Mouse (Mus musculus): ENCODE results near the gene Arl15. TPM values are rescaled to one million over a fixed set of nuclear protein-coding genes. Genes with fewer than 3 reads are reported as not detected.

Arl15 gene
- polyA plus RNA-seq, 1 experiment: 5.4 TPM

DNA sequence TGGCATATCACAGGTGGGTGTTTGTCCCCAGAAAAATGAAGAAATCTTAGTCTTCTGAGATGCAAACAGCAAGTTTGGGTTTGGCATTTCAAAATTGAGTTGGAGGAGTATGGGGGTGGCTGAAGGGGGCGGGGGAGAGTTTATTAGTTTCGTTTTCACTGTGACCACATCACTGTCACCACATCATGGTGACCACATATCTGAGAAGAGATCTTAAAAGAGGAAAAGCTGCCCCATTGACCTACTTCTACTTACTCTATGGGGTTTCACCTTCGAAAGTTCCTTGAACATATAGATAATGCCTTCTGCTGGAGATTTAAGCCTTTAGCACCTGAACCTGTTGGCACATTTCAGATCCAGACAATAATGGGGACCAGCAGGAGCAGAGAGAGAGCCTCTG lies 34.3 kb downstream of the Arl15 start:
- no peak overlapping the region for H3K27ac ChIP-seq (ENCODE audit: control insufficient read depth, insufficient read depth, low read depth, low read length, poor library complexity)
- WGBS: 27% methylated on average over 3 of the region's 3 CpGs
- TF ChIP-seq CTCF (IDR thresholded peaks at IDR 0.05; ENCODE audit: control insufficient read depth, insufficient read depth, low read length): no peak
- no peak for TF ChIP-seq POLR2A (IDR thresholded peaks at IDR 0.05; ENCODE audit: borderline replicate concordance, control insufficient read depth, low read depth, low read length)
- no peak overlapping the region for H3K4me3 ChIP-seq (replicated peaks; ENCODE audit: control insufficient read depth, low read depth, low read length)
- H3K4me1 ChIP-seq (ENCODE audit: control insufficient read depth, insufficient read depth, low read length): no peaks in the 10 kb centered on the region; the same call in 1 of the 2 replicates

DNA sequence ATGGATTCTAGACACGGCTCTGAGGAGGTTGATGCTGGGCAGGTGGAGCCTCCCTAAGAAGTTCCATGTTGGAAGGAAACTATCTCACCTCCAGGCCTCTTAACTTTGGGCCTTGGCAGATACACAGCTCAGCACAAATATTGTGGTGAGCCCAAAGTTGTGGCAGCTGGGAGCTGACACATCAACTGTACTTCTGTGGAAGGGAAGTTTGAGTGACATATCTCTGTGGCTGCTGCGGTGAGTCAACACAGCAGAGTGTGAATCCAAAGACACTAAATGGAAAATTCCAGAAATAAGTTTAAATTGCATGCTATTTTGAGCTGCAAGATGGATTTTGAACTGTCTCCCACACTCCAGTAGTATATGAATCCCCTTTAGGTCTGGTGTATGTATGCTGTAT lies 34.8 kb downstream of the Arl15 start:
- Histone ChIP-seq H3K4me3 (replicated peaks; ENCODE audit: control insufficient read depth, low read depth, low read length) (no peak overlapping the region), H3K4me1 (ENCODE audit: control insufficient read depth, insufficient read depth, low read length) (no peaks in the 10 kb centered on the region; the same call in 1 of the 2 replicates)
- WGBS: 56% methylated on average over 2 of the region's 2 CpGs

DNA sequence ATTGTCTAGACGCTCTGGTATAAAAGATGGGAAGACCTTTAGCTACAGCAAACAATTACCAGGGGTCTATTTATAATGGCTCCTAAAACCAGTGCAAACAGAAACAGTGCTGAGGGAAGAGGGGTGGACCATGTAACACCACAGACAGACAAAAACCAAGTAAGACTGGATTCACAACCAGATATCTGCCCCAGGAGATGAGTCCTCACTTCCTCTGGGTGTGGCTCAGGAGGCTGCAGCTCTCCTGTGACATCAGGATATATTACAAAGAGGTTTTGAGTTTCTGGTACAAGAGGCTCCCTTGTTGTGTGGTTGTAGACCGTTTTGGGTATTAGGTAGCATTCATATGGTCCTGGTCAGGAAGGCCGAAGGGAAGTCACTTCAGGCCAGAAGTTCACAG lies 36.5 kb downstream of the Arl15 start:
- Histone ChIP-seq H3K27ac (ENCODE audit: control insufficient read depth, insufficient read depth, low read depth, low read length, poor library complexity) (no peak overlapping the region), H3K4me3 (replicated peaks; ENCODE audit: control insufficient read depth, low read depth, low read length) (no peak overlapping the region), H3K4me1 (ENCODE audit: control insufficient read depth, insufficient read depth, low read length) (no peaks in the 10 kb centered on the region; the same call in 1 of the 2 replicates)
- TF ChIP-seq POLR2A (IDR thresholded peaks at IDR 0.05; ENCODE audit: borderline replicate concordance, control insufficient read depth, low read depth, low read length) (no peak), CTCF (IDR thresholded peaks at IDR 0.05; ENCODE audit: control insufficient read depth, insufficient read depth, low read length) (no peak)
- WGBS: 82% methylated on average over 3 of the region's 3 CpGs

More for the DNA sequence above, 34.8 kb downstream of the Arl15 start:
- TF ChIP-seq CTCF (IDR thresholded peaks at IDR 0.05; ENCODE audit: control insufficient read depth, insufficient read depth, low read length) (no peak), POLR2A (IDR thresholded peaks at IDR 0.05; ENCODE audit: borderline replicate concordance, control insufficient read depth, low read depth, low read length) (no peak)
- no peak overlapping the region for H3K27ac ChIP-seq (ENCODE audit: control insufficient read depth, insufficient read depth, low read depth, low read length, poor library complexity)

DNA sequence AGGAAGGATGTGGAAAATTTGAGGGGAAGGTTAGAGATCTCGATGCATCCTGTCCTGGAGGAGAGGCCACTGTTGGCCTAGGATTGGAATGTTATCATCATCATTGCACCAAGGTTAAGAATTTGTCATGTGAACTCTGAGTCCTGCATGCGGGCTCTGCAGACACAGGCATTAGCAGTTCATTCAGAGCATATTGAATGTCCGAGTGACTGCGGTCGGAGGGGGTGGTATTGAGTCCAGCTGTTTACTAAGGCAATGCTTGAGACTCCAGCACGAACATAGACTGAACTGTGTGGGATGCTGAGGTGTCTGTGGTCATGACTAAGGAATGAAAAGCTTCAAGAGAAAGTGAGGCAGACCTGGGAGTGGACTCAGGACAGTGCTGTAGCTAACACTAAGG lies 38.6 kb downstream of the Arl15 start:
- WGBS: 88% methylated on average over 6 of the region's 6 CpGs
- no peak overlapping the region for H3K27ac ChIP-seq (ENCODE audit: control insufficient read depth, insufficient read depth, low read depth, low read length, poor library complexity)
- TF ChIP-seq CTCF (IDR thresholded peaks at IDR 0.05; ENCODE audit: control insufficient read depth, insufficient read depth, low read length) (no peak), POLR2A (IDR thresholded peaks at IDR 0.05; ENCODE audit: borderline replicate concordance, control insufficient read depth, low read depth, low read length) (no peak)
- no peaks in the 10 kb centered on the region; the same call in 1 of the 2 replicates for H3K4me1 ChIP-seq (ENCODE audit: control insufficient read depth, insufficient read depth, low read length)
- H3K4me3 ChIP-seq (replicated peaks; ENCODE audit: control insufficient read depth, low read depth, low read length): no peak overlapping the region

DNA sequence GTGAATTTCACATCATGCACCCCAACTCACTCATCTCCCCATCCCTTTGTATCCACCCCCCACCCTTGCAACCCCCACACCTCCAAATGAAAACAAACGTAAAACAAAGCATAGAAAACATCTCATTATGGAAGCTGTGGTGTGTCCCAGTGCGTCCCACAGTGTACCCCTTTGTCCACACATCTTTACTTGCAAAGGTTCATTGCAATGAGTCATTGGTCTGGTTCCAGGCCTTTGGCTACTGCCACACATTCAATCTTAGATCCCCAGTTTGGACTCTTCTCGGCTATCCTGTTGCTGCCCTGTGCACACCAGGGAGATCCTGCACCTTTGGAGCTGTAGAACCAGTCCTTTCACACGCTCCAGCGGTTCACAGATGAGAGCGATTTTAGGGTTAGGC lies 41.6 kb downstream of the Arl15 start:
- WGBS: 92% methylated on average over 6 of the region's 6 CpGs
- no peak for TF ChIP-seq POLR2A (IDR thresholded peaks at IDR 0.05; ENCODE audit: borderline replicate concordance, control insufficient read depth, low read depth, low read length)
- TF ChIP-seq CTCF (IDR thresholded peaks at IDR 0.05; ENCODE audit: control insufficient read depth, insufficient read depth, low read length): no peak
- H3K4me1 ChIP-seq (ENCODE audit: control insufficient read depth, insufficient read depth, low read length): no peaks in the 10 kb centered on the region
- no peak overlapping the region for H3K4me3 ChIP-seq (replicated peaks; ENCODE audit: control insufficient read depth, low read depth, low read length)
- H3K27ac ChIP-seq (ENCODE audit: control insufficient read depth, insufficient read depth, low read depth, low read length, poor library complexity): no peak overlapping the region

DNA sequence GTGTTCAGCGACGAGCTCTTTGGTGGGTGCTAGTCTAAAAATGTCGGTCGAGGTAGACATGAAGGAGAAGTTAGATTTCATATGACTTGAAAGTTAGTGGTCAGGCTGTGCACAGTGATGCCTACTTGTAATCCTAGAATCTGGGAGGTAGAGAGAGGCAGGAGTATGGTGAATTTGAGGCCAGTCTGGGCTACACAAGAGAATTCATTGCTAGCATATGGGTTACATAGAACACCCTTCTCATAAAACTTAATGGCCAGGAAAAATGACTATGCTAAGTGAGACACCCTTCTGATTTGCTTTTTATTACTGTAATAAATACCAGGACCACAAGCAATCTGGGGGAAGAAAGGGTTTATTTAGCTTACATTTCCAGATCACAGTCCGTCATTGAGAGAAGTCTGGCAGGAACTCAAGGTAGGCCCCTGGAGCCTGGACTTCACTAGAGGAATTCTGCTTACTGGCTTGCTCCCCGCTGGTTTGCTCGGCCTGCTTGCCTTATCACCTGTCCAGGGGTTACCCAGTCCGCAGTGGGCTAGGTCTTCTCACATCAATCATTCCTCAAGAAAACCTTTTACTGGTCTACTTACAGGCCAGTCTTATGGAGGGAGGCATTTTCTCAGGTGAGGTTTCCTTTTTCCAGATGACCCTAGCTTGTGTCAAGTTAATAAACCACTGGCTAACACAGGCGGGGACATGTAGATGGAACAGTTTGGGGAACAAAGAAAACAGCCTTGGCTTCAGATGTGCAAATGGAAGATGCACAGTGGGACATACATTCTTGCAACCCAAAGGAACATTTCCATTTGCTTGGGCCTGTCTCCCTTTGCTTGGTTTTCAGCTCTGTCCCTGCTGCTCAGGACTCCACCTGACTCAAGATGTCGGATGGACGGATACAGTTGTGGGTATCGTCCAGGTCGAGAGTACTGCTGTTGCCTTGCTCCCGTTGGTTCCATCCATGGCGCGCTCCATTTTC lies 44.6 kb downstream of the Arl15 start:
- TF ChIP-seq CTCF (IDR thresholded peaks at IDR 0.05; ENCODE audit: control insufficient read depth, insufficient read depth, low read length) (no peak), POLR2A (IDR thresholded peaks at IDR 0.05; ENCODE audit: borderline replicate concordance, control insufficient read depth, low read depth, low read length) (no peak)
- Histone ChIP-seq H3K4me3 (replicated peaks; ENCODE audit: control insufficient read depth, low read depth, low read length) (no peak overlapping the region), H3K4me1 (ENCODE audit: control insufficient read depth, insufficient read depth, low read length) (no peaks in the 10 kb centered on the region; the same call in 1 of the 2 replicates), H3K27ac (ENCODE audit: control insufficient read depth, insufficient read depth, low read depth, low read length, poor library complexity) (no peak overlapping the region)
- WGBS: 93% methylated on average over 16 of the region's 16 CpGs

DNA sequence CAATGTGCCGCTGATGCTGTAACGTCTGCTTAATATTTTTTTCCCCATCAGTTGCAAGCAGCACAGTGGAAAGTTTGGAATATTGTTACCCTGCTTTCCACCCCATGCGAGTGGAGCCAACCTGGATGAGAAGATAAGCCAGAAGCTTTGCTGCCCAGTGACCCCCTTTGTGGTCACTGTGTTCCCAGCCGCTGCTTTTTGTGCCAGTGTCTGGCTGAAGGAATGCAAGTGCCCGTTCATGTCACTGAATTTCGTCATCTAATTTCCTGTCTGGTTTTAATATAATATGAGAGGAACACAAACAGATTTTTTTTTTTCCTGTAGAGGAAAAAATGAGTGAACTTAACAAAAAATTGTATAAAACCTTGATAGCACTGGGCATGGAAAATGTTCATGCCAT lies 46.1 kb downstream of the Arl15 start:
- Histone ChIP-seq H3K27ac (ENCODE audit: control insufficient read depth, insufficient read depth, low read depth, low read length, poor library complexity) (no peak overlapping the region), H3K4me3 (replicated peaks; ENCODE audit: control insufficient read depth, low read depth, low read length) (no peak overlapping the region), H3K4me1 (ENCODE audit: control insufficient read depth, insufficient read depth, low read length) (no peaks in the 10 kb centered on the region; the same call in 1 of the 2 replicates)
- TF ChIP-seq POLR2A (IDR thresholded peaks at IDR 0.05; ENCODE audit: borderline replicate concordance, control insufficient read depth, low read depth, low read length) (no peak), CTCF (IDR thresholded peaks at IDR 0.05; ENCODE audit: control insufficient read depth, insufficient read depth, low read length) (no peak)
- WGBS: 42% methylated on average over 6 of the region's 6 CpGs

Measured in bone marrow, adult 2 months (tissue).